Mouse (Mus musculus): ENCODE data around the gene Slamf6.

GRCm38 (mm10) chr1:171996701-171997100, 79.4 kb downstream of the Slamf6 start:
- TF ChIP-seq GATA1 (IDR thresholded peaks at IDR 0.05; ENCODE audit: borderline replicate concordance, low read length) (no peak), FLI1 (IDR thresholded peaks at IDR 0.05; ENCODE audit: low read length) (no peak)

Measured in megakaryocyte, embryonic 14.5 days (primary cell).